Mouse (Mus musculus) lung, postnatal 0 days (tissue): Measurements from ENCODE around the gene Hoxa7. TPM values are rescaled to one million over a fixed set of nuclear protein-coding genes. Genes with fewer than 3 reads are reported as not detected.
A peak's percentile ranks its signal among the peaks of the same experiment; 100 is the strongest.

ENCODE experiments used
- ATAC-seq: fragments of 200-750 bp; cut with Nextera tagmentation; 2 replicates; pipeline ENCODE4 v1.8.0; 2017; ENCODE audit warnings: moderate library complexity
- DNase-seq: peaks from one replicate; pipeline ENCODE4 v3.0.0-alpha.2; 2016; ENCODE audit warnings: low spot score
- H3K27ac ChIP-seq: fragments of 300-500 bp; sonication (generic); 2 replicates; pipeline ENCODE4 v1.5.1; 2014; ENCODE audit warnings: antibody characterized with exemption, mild to moderate bottlenecking, low read length, mixed read lengths
- H3K27me3 ChIP-seq: fragments of 300-500 bp; sonication (generic); replicated peaks from 2 replicates; pipeline ENCODE4 v1.6.1; 2014; ENCODE audit warnings: low read length, mixed read lengths; ENCODE audit not compliant: insufficient read depth
- H3K36me3 ChIP-seq: fragments of 300-500 bp; sonication (generic); 2 replicates; pipeline ENCODE4 v1.6.1; 2014; ENCODE audit warnings: low read length, mixed read lengths; ENCODE audit not compliant: insufficient read depth
- H3K4me1 ChIP-seq: fragments of 300-500 bp; sonication (generic); 2 replicates; pipeline ENCODE4 v1.6.1; 2014; ENCODE audit warnings: antibody characterized with exemption, low read depth, low read length, mixed read lengths; ENCODE audit not compliant: insufficient read depth
- H3K4me2 ChIP-seq: fragments of 300-500 bp; sonication (generic); replicated peaks from 2 replicates; pipeline ENCODE4 v1.6.1; 2014; ENCODE audit warnings: low read depth, mild to moderate bottlenecking, low read length, moderate library complexity, mixed read lengths
- H3K4me3 ChIP-seq: fragments of 300-500 bp; sonication (generic); 2 replicates; pipeline ENCODE4 v1.5.1; 2014; ENCODE audit warnings: low read depth, low read length
- H3K9ac ChIP-seq: fragments of 300-500 bp; sonication (generic); replicated peaks from 2 replicates; pipeline ENCODE4 v1.6.1; 2014; ENCODE audit warnings: low read depth, mild to moderate bottlenecking
- H3K9me3 ChIP-seq: fragments of 300-500 bp; sonication (generic); 2 replicates; pipeline ENCODE4 v1.6.1; 2016; ENCODE audit warnings: low read length, mixed read lengths
- CTCF ChIP-seq: IDR thresholded peaks from 2 replicates; pipeline ENCODE4 v1.5.1; 2016; ENCODE audit warnings: antibody characterized with exemption, mild to moderate bottlenecking
- EP300 ChIP-seq: IDR thresholded peaks from 2 replicates; pipeline ENCODE4 v1.6.1; 2016; ENCODE audit warnings: antibody characterized with exemption, mild to moderate bottlenecking, control low read depth
- WGBS: fragments of 180-500 bp; shearing (Covaris S2); extraction: QIAGEN DNeasy Blood & Tissue Kit; methylation state at CpG from one replicate; pipeline ENCODE4 v1.1.7; 2014; 5-methylcytosine and 5-hydroxymethylcytosine counted together
- polyA plus RNA-seq: library from polyadenylated mRNA; unstranded; fragments of >200 nt; fragmentation: Nextera tagmentation; extraction: Ambion mirVana; gene quantifications from 2 replicates; pipeline ENCODE4 v1.2.1, GENCODE M21; 2015

The Hoxa7 gene
- polyA plus RNA-seq, 1 experiment from 2014 or later = 8.7 TPM

- Histone ChIP-seq H3K4me2 (peak overlapping the region; percentile 57), H3K4me3 (peak overlapping the region; percentile 39), H3K27ac (no peak overlapping the region), H3K9ac (0 out of 2 replicates have a peak overlapping the region, but pooled peaks have one; percentile 19), H3K36me3 (no peaks in the 10 kb centered on the region), H3K27me3 (peaks cover 86% of the 10 kb centered on the region), H3K9me3 (no peaks in the 10 kb centered on the region), H3K4me1 (peaks cover 10% of the 10 kb centered on the region)
- TF ChIP-seq CTCF (no peak), EP300 (no peak)
- WGBS = 14% methylated on average over 23 of the region's 23 CpGs
- DNase-seq (no peak), ATAC-seq (no peak)
Observed at GRCm38 (mm10) chr6:52217895-52218642, 3.6 kb downstream of the Hoxa7 start.

GRCm38 (mm10) chr6:52217459-52217768 is 4.2 kb downstream of the Hoxa7 start:
- Histone ChIP-seq H3K36me3 (no peaks in the 10 kb centered on the region), H3K27me3 (peaks cover 86% of the 10 kb centered on the region), H3K4me1 (peaks cover 12% of the 10 kb centered on the region), H3K27ac (no peak overlapping the region), H3K4me2 (peak overlapping the region; percentile 57), H3K9ac (0 out of 2 replicates have a peak overlapping the region, but pooled peaks have one; percentile 19), H3K4me3 (peak overlapping the region; percentile 39), H3K9me3 (no peaks in the 10 kb centered on the region)
- DNase-seq (peak; percentile 64), ATAC-seq (peak; percentile 49)
- TF ChIP-seq EP300 (no peak), CTCF (no peak)
- WGBS = under 1% methylated on average over 25 of the region's 25 CpGs

- 4% methylated on average over 59 of the region's 60 CpGs for WGBS
- Histone ChIP-seq H3K9me3 (no peaks in the 10 kb centered on the region), H3K4me3 (peak overlapping the region; percentile 39), H3K4me1 (peaks cover 13% of the 10 kb centered on the region), H3K36me3 (no peaks in the 10 kb centered on the region), H3K9ac (no peak overlapping the region), H3K27me3 (peaks cover 86% of the 10 kb centered on the region), H3K4me2 (peak overlapping the region; percentile 57), H3K27ac (no peak overlapping the region)
- DNase-seq (no peak), ATAC-seq (no peak)
- no peak for TF ChIP-seq EP300
- no peak for TF ChIP-seq CTCF
Observed at GRCm38 (mm10) chr6:52216691-52217458, 4.8 kb downstream of the Hoxa7 start.

- Histone ChIP-seq H3K4me3 (peak overlapping the region; percentile 39; the same call in 1 of the 2 replicates), H3K9ac (no peak overlapping the region), H3K4me1 (peaks cover 13% of the 10 kb centered on the region), H3K4me2 (peak overlapping the region; percentile 57), H3K9me3 (no peaks in the 10 kb centered on the region), H3K27ac (no peak overlapping the region), H3K27me3 (peaks cover 85% of the 10 kb centered on the region), H3K36me3 (no peaks in the 10 kb centered on the region)
- DNase-seq = no peak
- 7% methylated on average over 30 of the region's 30 CpGs for WGBS
- ATAC-seq = no peak
- TF ChIP-seq EP300 (no peak), CTCF (no peak)
Observed at GRCm38 (mm10) chr6:52215771-52216535, 5.7 kb downstream of the Hoxa7 start.

GRCm38 (mm10) chr6:52215070-52215469 is 6.6 kb downstream of the Hoxa7 start:
- no peak overlapping the region for H3K27ac ChIP-seq
- H3K27me3 ChIP-seq = peaks cover 78% of the 10 kb centered on the region

GRCm38 (mm10) chr6:52214271-52214670 is 7.4 kb downstream of the Hoxa7 start:
- Histone ChIP-seq H3K27me3 (peaks cover 77% of the 10 kb centered on the region), H3K27ac (no peak overlapping the region), H3K4me1 (peaks cover 13% of the 10 kb centered on the region), H3K4me2 (no peak overlapping the region), H3K36me3 (no peaks in the 10 kb centered on the region), H3K4me3 (no peak overlapping the region), H3K9me3 (no peaks in the 10 kb centered on the region), H3K9ac (no peak overlapping the region)
- ATAC-seq = no peak
- TF ChIP-seq EP300 (no peak), CTCF (no peak)
- no peak for DNase-seq
- WGBS = 26% methylated on average over 5 of the region's 5 CpGs

More at GRCm38 (mm10) chr6:52215070-52215469, 6.6 kb downstream of the Hoxa7 start:
- Histone ChIP-seq H3K4me1 (peaks cover 13% of the 10 kb centered on the region), H3K36me3 (no peaks in the 10 kb centered on the region), H3K4me3 (no peak overlapping the region), H3K9ac (no peak overlapping the region), H3K4me2 (no peak overlapping the region), H3K9me3 (no peaks in the 10 kb centered on the region)
- no peak for TF ChIP-seq EP300
- TF ChIP-seq CTCF = no peak
- DNase-seq = no peak
- ATAC-seq = no peak
- WGBS = 51% methylated on average over 3 of the region's 3 CpGs
